8 mouse cellular contexts compared by ENCODE assay signal in the genomic region with DNA sequence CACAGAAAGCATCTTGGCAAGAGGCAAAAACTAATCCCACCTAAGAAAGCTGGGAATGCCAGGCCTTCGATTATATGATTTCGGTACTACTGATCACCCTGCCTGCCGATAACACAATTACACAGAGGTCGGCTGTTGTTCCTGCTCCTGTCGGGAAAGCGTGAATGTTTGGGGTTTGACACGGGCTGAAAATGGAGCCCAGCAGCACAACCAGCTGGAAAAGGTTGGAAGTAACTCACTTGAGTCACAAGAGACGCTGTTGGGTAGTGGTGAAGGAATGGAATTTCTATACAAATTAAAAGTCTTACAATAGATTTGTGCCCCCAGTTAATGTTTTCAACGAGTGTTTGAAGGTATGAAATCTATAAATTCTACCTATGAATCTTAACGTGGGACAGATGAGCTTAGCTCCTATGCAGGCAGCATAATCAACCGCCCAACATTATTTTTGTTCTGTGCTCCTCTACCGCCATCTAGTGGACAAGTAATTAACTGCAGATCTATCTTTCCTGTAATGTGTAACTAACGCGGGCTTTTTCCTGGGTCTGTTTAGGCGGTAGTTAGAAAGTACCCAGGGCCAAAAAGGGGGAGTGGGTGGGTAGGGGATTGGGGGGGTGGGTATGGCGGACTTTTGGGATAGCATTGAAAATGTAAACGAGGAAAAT.
DNase-seq lines count a peak whose midpoint lies in the region; ATAC-seq lines count a peak whose summit lies in the region.

No protein-coding gene starts in this region.

- H3K9ac ChIP-seq in heart, embryonic 11.5 days (ENCODE audit: low read depth, low read length), result no peak overlapping the region

- H3K4me1 ChIP-seq in heart, embryonic 11.5 days (ENCODE audit: control insufficient read depth, insufficient read depth, low read length), result no peaks in the 10 kb centered on the region

- no peaks in the 10 kb centered on the region for H3K9me3 ChIP-seq in heart, embryonic 11.5 days (replicated peaks; ENCODE audit: control insufficient read depth, low read length)

- no peak overlapping the region for H3K4me2 ChIP-seq in heart, embryonic 11.5 days

- intact Hi-C loops in heart, postnatal 10 days (cut with DNase I), result no loop called here

- no peak overlapping the region for H3K4me3 ChIP-seq in heart, embryonic 11.5 days (ENCODE audit: low read depth, low read length)

- H3K36me3 ChIP-seq in heart, embryonic 11.5 days (ENCODE audit: control insufficient read depth, insufficient read depth, low read length), result no peaks in the 10 kb centered on the region

- whole genome bisulfite sequencing in heart, embryonic 11.5 days (ENCODE audit: insufficient replicate concordance), result 28% methylated on average over 17 of the region's 17 CpGs
- 28% methylated on average over 17 of the region's 17 CpGs for WGBS in large intestine, adult 2 months

- H3K27me3 ChIP-seq in heart, embryonic 11.5 days (ENCODE audit: control insufficient read depth, insufficient read depth, low read length), result no peaks in the 10 kb centered on the region

- no peak overlapping the region for H3K27ac ChIP-seq in heart, embryonic 11.5 days (ENCODE audit: low read depth, low read length)

- peak; percentile 30 to 80 for DNase-seq in heart, adult 18-20 months
- DNase-seq in ES-CJ7 (ENCODE audit: low read depth, low spot score), result peak; percentile 59
- peak; percentile 60 to 81 for DNase-seq in heart, postnatal 10 days
- peak; percentile 56 for DNase-seq in large intestine, adult 2 months (ENCODE audit: low read depth, low spot score)
- peak; percentile 27 for DNase-seq in testis, postnatal 14 days (ENCODE audit: low spot score)

- ATAC-seq in heart, embryonic 11.5 days (replicated peaks; ENCODE audit: insufficient number of reproducible peaks, low FRiP score, low TSS enrichment), result no peak
- peak; percentile 89 for ATAC-seq in common myeloid progenitor, adult 5-6 weeks (replicated peaks; ENCODE audit: low read depth, poor library complexity, severe bottlenecking)
- peak; percentile 77 for ATAC-seq in megakaryocyte-erythroid progenitor cell, adult 5-6 weeks (replicated peaks; ENCODE audit: low FRiP score, low TSS enrichment, poor library complexity, severe bottlenecking)
